Mouse (Mus musculus) hindbrain, postnatal 0 days (tissue): ENCODE measurements at regions not wholly inside any gene's neighbourhood (a gene's known extent, or its start where the extent isn't known, plus 50 kb on each side); places are given as distances from the start of the nearest gene placed in this dataset.

Source experiments
- ATAC-seq: fragments of 200-750 bp; cut with Nextera tagmentation; 2 replicates; pipeline ENCODE4 v1.8.0; 2017; ENCODE audit warnings: mild to moderate bottlenecking, moderate TSS enrichment, moderate library complexity
- DNase-seq: peaks from one replicate; pipeline ENCODE4 v3.0.0-alpha.2; 2015; ENCODE audit warnings: low spot score
- H3K27ac ChIP-seq: fragments of 300-500 bp; sonication (generic); 2 replicates; pipeline ENCODE4 v1.5.1; 2014; ENCODE audit warnings: mild to moderate bottlenecking
- H3K27me3 ChIP-seq: fragments of 300-500 bp; sonication (generic); 2 replicates; pipeline ENCODE4 v1.6.1; 2014; ENCODE audit warnings: low read length, mixed read lengths; ENCODE audit not compliant: insufficient read depth
- H3K36me3 ChIP-seq: fragments of 300-500 bp; sonication (generic); 2 replicates; pipeline ENCODE4 v1.6.1; 2014; ENCODE audit warnings: low read length, mixed read lengths; ENCODE audit not compliant: insufficient read depth
- H3K4me1 ChIP-seq: fragments of 300-500 bp; sonication (generic); 2 replicates; pipeline ENCODE4 v1.6.1; 2014; ENCODE audit warnings: antibody characterized with exemption, low read length, mixed read lengths; ENCODE audit not compliant: insufficient read depth
- H3K4me2 ChIP-seq: fragments of 300-500 bp; sonication (generic); 2 replicates; pipeline ENCODE4 v1.6.1; 2014; ENCODE audit warnings: low read depth, mild to moderate bottlenecking, low read length, moderate library complexity, mixed read lengths
- H3K4me3 ChIP-seq: fragments of 300-500 bp; sonication (generic); 2 replicates; pipeline ENCODE4 v1.5.1; 2014; ENCODE audit warnings: low read length
- H3K9ac ChIP-seq: fragments of 300-500 bp; sonication (generic); replicated peaks from 2 replicates; pipeline ENCODE4 v1.6.1; 2014; ENCODE audit warnings: mild to moderate bottlenecking, low read length, moderate library complexity, mixed read lengths
- H3K9me3 ChIP-seq: fragments of 300-500 bp; sonication (generic); 2 replicates; pipeline ENCODE4 v1.6.1; 2016; ENCODE audit warnings: low read length, mixed read lengths
- CTCF ChIP-seq: IDR thresholded peaks from 2 replicates; pipeline ENCODE4 v1.5.1; 2016; ENCODE audit warnings: antibody characterized with exemption, control low read depth, low read depth
- WGBS: fragments of 180-500 bp; shearing (Covaris S2); extraction: QIAGEN DNeasy Blood & Tissue Kit; methylation state at CpG from one replicate; pipeline ENCODE4 v1.1.7; 2014; 5-methylcytosine and 5-hydroxymethylcytosine counted together

DNA sequence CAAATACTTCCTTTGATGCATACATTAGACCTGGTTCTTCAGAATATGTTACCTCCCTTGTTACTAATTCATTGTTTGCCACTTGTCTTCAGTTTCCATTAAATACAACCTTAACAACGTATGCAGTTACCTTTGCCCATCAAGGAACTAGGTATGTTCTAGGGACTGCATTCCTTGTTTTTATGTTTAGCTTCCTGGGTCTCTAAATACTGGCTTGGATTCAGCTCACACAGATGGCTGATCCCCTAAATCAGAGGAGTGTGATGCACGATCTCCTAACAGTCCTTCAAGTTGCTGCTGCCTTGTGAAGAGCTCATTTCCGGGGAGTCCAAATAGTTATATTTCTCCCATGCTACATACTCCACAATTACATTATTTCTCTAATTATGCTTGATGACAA, 537.5 kb downstream of the Tm4sf1 start:
- ATAC-seq (no peak), DNase-seq (no peak)
- H3K9me3 ChIP-seq: no peaks in the 10 kb centered on the region
- H3K4me3 ChIP-seq: no peak overlapping the region
- no peaks in the 10 kb centered on the region; the same call in 1 of the 2 replicates for H3K4me1 ChIP-seq
- H3K9ac ChIP-seq: no peak overlapping the region
- no peak overlapping the region for H3K4me2 ChIP-seq
- H3K36me3 ChIP-seq: no peaks in the 10 kb centered on the region
- TF ChIP-seq CTCF: no peak
- H3K27ac ChIP-seq: no peak overlapping the region
- WGBS: 74% methylated on average over 3 of the region's 3 CpGs
- H3K27me3 ChIP-seq: no peaks in the 10 kb centered on the region

DNA sequence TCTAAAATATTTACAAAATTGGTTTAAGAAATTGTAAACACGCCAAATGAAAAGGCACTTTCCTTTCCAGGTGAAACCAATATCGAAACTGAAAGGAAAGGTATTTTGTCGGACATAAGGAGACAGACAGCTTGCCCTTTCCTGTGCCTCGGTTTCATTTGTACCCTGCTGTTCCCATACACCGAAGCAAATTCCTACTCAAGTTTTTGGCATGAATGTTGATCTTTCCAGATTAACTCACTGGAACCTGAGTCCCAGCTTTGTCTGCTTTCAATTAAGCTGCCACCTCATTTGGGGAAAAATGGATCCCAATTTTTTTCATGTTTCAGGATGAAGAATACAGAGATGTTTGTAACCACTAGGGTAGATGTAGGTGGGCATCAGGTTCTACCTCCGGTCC, 537.9 kb downstream of the Tm4sf1 start:
- DNase-seq (peak; percentile 38), ATAC-seq (no peak)
- Histone ChIP-seq H3K27me3 (no peaks in the 10 kb centered on the region), H3K9ac (no peak overlapping the region), H3K4me2 (no peak overlapping the region), H3K27ac (no peak overlapping the region), H3K36me3 (no peaks in the 10 kb centered on the region), H3K9me3 (no peaks in the 10 kb centered on the region), H3K4me1 (no peaks in the 10 kb centered on the region; the same call in 1 of the 2 replicates), H3K4me3 (no peak overlapping the region)
- no peak for TF ChIP-seq CTCF
- WGBS: 66% methylated on average over 6 of the region's 6 CpGs

- peak; percentile 73 for DNase-seq
- peak; percentile 48 for TF ChIP-seq CTCF
- peak; percentile 80 for ATAC-seq
- Histone ChIP-seq H3K9me3 (no peaks in the 10 kb centered on the region), H3K4me1 (no peaks in the 10 kb centered on the region), H3K9ac (no peak overlapping the region), H3K36me3 (no peaks in the 10 kb centered on the region), H3K4me3 (no peak overlapping the region), H3K4me2 (no peak overlapping the region), H3K27ac (no peak overlapping the region), H3K27me3 (no peaks in the 10 kb centered on the region)
- WGBS: 24% methylated on average over 3 of the region's 3 CpGs
These were observed 548.1 kb downstream of the Tm4sf1 start for GRCm38 (mm10) chr3:56753654-56754053.

DNA sequence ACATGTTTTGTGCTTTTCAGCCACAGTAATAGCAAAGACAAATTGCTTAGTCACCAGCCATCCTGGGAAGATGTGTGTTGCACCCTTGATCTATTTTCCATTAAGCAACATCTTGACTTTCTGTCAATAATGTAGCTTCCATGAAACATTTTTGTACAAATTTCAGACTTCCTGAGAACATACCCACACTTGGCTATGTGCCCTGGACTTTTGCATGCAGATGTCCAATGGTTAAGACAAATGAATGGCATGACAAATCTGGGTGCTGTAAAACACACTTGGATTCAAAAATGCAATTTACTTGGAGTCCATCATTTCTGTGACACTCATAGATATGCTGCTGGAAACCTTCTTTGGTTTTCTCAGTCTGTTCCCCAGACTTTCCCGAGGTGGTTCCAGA, 549.9 kb downstream of the Tm4sf1 start:
- Histone ChIP-seq H3K27me3 (no peaks in the 10 kb centered on the region), H3K9ac (no peak overlapping the region), H3K4me2 (no peak overlapping the region), H3K27ac (no peak overlapping the region), H3K9me3 (no peaks in the 10 kb centered on the region), H3K36me3 (no peaks in the 10 kb centered on the region), H3K4me1 (no peaks in the 10 kb centered on the region), H3K4me3 (no peak overlapping the region)
- TF ChIP-seq CTCF: no peak
- WGBS: 62% methylated on average over 1 of the region's 1 CpGs
- ATAC-seq (no peak), DNase-seq (no peak)

DNA sequence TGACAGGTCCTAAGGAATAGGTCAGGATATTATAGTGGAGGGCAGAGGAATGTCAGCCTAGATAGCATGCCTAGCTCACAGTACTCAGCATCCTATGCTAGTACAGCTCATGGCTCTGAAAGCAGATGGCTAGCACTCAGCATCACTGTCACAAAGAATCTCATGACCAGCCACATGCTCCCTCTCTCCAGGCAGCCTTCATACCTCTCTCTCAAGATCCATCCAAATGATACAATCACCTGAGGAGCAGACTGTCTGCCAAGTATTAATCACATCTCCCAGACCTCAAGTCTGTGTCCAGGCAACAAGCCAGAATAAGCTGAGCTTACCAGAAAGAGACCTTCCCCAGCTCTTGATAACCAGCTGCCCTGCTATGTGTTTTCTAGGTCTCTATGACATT, 557.4 kb upstream of the Nbea start:
- 0 out of 2 replicates have a peak, but pooled peaks cover under 1% of the 10 kb centered on the region for H3K9me3 ChIP-seq
- H3K9ac ChIP-seq: no peak overlapping the region
- H3K27me3 ChIP-seq: no peaks in the 10 kb centered on the region
- no peak overlapping the region for H3K27ac ChIP-seq
- ATAC-seq (peak; percentile 89), DNase-seq (peak; percentile 73)
- H3K4me3 ChIP-seq: no peak overlapping the region
- H3K4me2 ChIP-seq: no peak overlapping the region
- H3K4me1 ChIP-seq: no peaks in the 10 kb centered on the region
- H3K36me3 ChIP-seq: no peaks in the 10 kb centered on the region
- no peak for TF ChIP-seq CTCF

DNA sequence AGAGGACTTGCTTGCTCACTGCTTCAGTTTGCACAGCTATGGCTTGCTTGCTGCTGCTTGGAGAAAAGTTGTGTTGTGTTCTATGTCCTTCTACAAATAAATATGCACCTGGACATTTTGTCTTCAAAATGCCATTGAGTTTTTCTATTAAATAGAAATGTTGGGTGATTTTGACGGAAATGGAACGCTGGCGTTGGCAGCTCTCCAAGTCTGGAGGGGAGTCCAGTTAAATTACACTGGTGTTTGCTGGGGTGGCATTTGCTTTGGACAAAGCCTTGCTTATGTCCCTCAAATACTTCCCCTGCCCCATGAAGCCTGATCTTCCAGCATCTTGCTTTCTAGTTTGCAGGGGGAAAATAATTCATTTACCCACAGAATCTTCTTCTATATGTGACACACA, 556.0 kb upstream of the Nbea start:
- no peak for TF ChIP-seq CTCF
- no peaks in the 10 kb centered on the region for H3K9me3 ChIP-seq
- DNase-seq (no peak), ATAC-seq (no peak)
- no peaks in the 10 kb centered on the region for H3K27me3 ChIP-seq
- no peak overlapping the region for H3K9ac ChIP-seq
- H3K27ac ChIP-seq: no peak overlapping the region
- no peaks in the 10 kb centered on the region for H3K4me1 ChIP-seq
- no peak overlapping the region for H3K4me3 ChIP-seq
- 75% methylated on average over 3 of the region's 3 CpGs for WGBS
- no peaks in the 10 kb centered on the region for H3K36me3 ChIP-seq
- no peak overlapping the region for H3K4me2 ChIP-seq

DNA sequence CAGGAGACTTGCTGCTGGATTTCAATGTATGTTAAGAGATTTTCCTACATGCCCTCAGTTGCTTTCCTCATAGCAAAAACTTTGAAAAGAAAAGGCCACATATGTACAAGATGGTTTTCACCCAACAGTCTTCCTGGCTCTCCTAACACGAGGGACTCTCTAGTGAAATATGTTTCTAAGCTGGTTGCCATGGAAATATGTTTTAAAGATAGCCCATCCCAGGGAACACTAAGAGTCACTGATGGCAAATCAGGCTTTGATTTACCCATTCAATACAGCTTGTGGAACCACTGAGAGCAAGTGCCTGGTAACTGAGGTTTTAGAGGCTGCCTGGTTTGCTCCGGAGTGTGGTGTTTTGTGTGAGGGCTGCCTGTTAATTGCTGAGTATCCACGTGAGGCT, 547.3 kb upstream of the Nbea start:
- no peak overlapping the region for H3K4me3 ChIP-seq
- no peaks in the 10 kb centered on the region for H3K4me1 ChIP-seq
- no peak overlapping the region for H3K4me2 ChIP-seq
- no peak for TF ChIP-seq CTCF
- H3K27ac ChIP-seq: no peak overlapping the region
- DNase-seq: no peak
- H3K27me3 ChIP-seq: no peaks in the 10 kb centered on the region
- H3K36me3 ChIP-seq: no peaks in the 10 kb centered on the region
- no peak overlapping the region for H3K9ac ChIP-seq
- H3K9me3 ChIP-seq: no peaks in the 10 kb centered on the region
- 47% methylated on average over 3 of the region's 3 CpGs for WGBS
- ATAC-seq: no peak
